Mouse (Mus musculus) G1E (cell line): ENCODE results near the gene Szrd1. TPM values are rescaled to one million over a fixed set of nuclear protein-coding genes. Genes with fewer than 3 reads are reported as not detected.
A peak's percentile ranks its signal among the peaks of the same experiment; 100 is the strongest.

Source experiments
- ATAC-seq: 2 replicates; pipeline ENCODE4 v1.8.0; 2016; ENCODE audit warnings: mild to moderate bottlenecking; ENCODE audit not compliant: insufficient number of reproducible peaks, poor library complexity, low FRiP score, severe bottlenecking; ENCODE audit errors: extremely low read depth
- DNase-seq: peaks from one replicate; pipeline ENCODE4 v3.0.0; 2012; ENCODE audit warnings: low spot score
- H3K27me3 ChIP-seq: 2 replicates; pipeline ENCODE4 v1.6.1; 2012; ENCODE audit warnings: mild to moderate bottlenecking, low read length, inconsistent platforms; ENCODE audit not compliant: insufficient read depth
- H3K36me3 ChIP-seq: replicated peaks from 2 replicates; pipeline ENCODE3; 2012; ENCODE audit warnings: mild to moderate bottlenecking, inconsistent platforms
- H3K4me1 ChIP-seq: 2 replicates; pipeline ENCODE4 v1.6.1; 2012; ENCODE audit warnings: low read depth, low read length, inconsistent platforms, mixed read lengths; ENCODE audit not compliant: insufficient read depth
- H3K4me3 ChIP-seq: 2 replicates; pipeline ENCODE4 v1.5.1; 2012; ENCODE audit warnings: low read depth, mild to moderate bottlenecking, inconsistent platforms, low read length, moderate library complexity, mixed read lengths
- H3K9me3 ChIP-seq: replicated peaks from 2 replicates; pipeline ENCODE4 v1.6.1; 2012; ENCODE audit warnings: inconsistent platforms
- CTCF ChIP-seq: IDR thresholded peaks from 2 replicates; pipeline ENCODE4 v1.5.1; 2012; ENCODE audit warnings: low read depth, low read length, inconsistent platforms, mixed read lengths
- GATA1 ChIP-seq: IDR thresholded peaks from 2 replicates; pipeline ENCODE4 v1.6.1; 2012; ENCODE audit warnings: borderline replicate concordance, low read length, inconsistent platforms, mixed read lengths
- GATA2 ChIP-seq: IDR thresholded peaks from 2 replicates; pipeline ENCODE4 v1.6.1; 2012; ENCODE audit warnings: low read depth, low read length, inconsistent platforms, borderline replicate concordance
- POLR2AphosphoS5 ChIP-seq: IDR thresholded peaks from 2 replicates; pipeline ENCODE4 v1.6.1; 2012; ENCODE audit warnings: low read depth, low read length, inconsistent platforms; ENCODE audit not compliant: insufficient replicate concordance
- TAL1 ChIP-seq: conservative IDR thresholded peaks from 2 replicates; pipeline ENCODE4 v1.6.1; 2012; ENCODE audit warnings: low read depth, low read length, inconsistent platforms, mixed read lengths
- polyA plus RNA-seq: library from polyadenylated mRNA; stranded (reverse); fragments of >175 nt; gene quantifications from 2 replicates; pipeline ENCODE4 v1.2.3, GENCODE M21; 2012
- total RNA-seq, 2 experiments: library from RNA; stranded (forward) in 1 of 2; stranded (reverse) in 1 of 2; fragments of 200-1000 nt in 1 of 2; fragments of >200 nt in 1 of 2; fragmentation: Nextera tagmentation in 1 of 2; gene quantifications; 2 replicates each; pipeline ENCODE4 v1.2.3; 2014 to 2017

Gene Szrd1
- total RNA-seq (2014; fragmentation: Nextera tagmentation): 54.3 and 64.5 TPM in 2 replicates
- 36.7 and 37.2 TPM in 2 replicates for total RNA-seq (2017)
- 150 and 161 TPM in 2 replicates for polyA plus RNA-seq

DNA sequence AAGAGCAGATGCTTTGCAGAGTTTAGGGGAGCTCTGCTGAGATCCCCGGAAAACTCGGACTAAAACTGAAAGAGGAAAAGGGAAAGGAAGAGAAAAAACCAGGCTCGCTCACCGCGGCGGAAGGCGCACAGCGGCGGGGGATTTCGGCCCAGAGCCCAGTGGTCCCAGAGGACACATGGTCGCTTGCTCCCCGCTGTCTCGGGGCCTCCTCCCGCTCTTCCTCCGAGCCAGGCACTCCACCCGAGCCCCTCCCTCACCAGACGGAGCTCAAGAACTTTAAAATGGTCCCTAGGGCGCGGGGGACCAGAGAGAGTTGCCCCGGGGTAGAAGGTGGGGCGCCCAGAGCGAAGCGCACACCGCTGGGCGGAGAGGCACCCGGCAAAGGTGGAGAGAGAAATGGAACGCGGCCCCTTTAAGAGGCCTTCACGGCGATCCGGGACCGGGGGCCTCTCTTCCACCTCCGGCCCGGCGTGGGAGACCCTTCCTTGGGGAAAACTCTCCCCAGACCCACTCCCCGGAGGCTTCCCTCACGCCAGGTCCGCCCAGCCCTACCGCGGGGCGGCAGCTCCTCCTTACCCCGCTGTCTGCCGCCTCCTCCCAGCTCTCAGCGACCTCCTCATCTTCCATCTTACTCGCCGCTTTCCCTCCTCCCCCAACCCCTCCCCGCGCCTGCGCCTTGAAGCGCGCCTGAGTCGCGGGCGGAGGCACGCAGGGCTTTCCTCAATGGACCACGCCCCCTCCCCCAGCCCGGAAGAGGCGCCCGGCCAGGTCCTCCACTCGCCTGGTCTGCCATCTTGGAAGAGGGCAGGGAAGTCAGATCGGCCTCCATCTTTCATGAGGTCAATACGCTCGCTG is at the start of gene Szrd1:
Gene Szrd1 (minus strand): TSS at position 660 of the 855 bp plus-strand sequence.
- Histone ChIP-seq H3K27me3 (no peaks in the 10 kb centered on the region), H3K4me1 (peaks cover 44% of the 10 kb centered on the region), H3K4me3 (peak within 1 kb of the TSS; percentile 82), H3K9me3 (no peaks in the 10 kb centered on the region), H3K36me3 (peaks cover 35% of the 10 kb centered on the region)
- TF ChIP-seq GATA1: no peak
- no peak for TF ChIP-seq CTCF
- no peak for TF ChIP-seq GATA2
- TF ChIP-seq TAL1: no peak
- no peak for TF ChIP-seq POLR2AphosphoS5
- peak; percentile 79 for DNase-seq
- ATAC-seq: peak; percentile 95

DNA sequence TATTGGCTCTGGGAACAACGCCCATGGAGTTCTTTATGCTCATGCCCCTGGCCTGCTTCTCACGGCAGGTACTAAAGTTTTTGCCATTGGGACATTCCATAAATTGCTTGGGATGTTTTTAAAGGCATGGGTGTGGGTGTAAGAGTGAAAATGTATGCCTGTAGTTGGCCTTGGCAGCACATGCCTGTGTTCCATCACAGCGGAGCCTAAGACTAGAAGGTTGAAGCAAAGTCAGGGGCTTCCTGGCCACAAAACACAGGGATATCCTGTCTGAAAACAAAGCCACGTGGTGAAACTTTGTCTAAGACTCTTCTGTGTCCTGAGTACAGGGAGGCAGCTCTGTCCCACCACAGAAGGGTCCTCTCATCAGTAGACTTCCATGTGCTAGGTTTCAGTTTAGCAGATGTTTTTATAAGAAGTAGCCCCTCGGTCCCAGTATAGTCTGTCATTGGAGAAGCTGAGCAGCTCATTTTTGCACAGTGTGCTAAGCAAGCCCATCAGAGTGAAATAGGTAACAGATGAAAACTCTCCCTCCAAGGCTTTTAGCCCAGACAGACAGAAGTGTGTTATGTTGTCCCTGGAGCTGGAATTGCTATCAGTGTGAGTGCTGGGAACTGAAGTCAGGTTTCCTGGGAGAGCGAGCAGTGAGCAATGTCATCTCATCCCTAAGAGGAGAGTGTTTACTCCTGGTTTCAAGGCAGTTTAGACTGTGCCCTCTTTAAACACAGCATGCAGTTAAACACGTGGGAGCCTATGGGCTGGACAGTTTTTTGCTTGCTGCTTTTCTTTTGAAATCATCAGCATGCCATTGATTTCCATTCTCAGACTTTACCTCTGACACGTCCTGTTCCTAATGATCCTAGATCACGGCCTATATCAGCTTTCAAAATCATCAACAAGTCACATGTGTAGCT is 47.6 kb upstream of the Szrd1 start:
- Histone ChIP-seq H3K27me3 (no peaks in the 10 kb centered on the region), H3K4me1 (0 out of 2 replicates have a peak, but pooled peaks cover 4% of the 10 kb centered on the region), H3K36me3 (peaks cover 88% of the 10 kb centered on the region), H3K9me3 (no peaks in the 10 kb centered on the region), H3K4me3 (no peak overlapping the region)
- TF ChIP-seq GATA1 (no peak), GATA2 (no peak), CTCF (no peak), TAL1 (no peak), POLR2AphosphoS5 (no peak)
- DNase-seq (no peak), ATAC-seq (no peak)

GRCm38 (mm10) chr4:141184426-141184825 is 44.9 kb upstream of the Szrd1 start:
- no peaks in the 10 kb centered on the region for H3K9me3 ChIP-seq
- ATAC-seq (no peak), DNase-seq (no peak)
- H3K27me3 ChIP-seq: no peaks in the 10 kb centered on the region
- no peak for TF ChIP-seq POLR2AphosphoS5
- TF ChIP-seq GATA1: no peak
- TF ChIP-seq GATA2: no peak
- TF ChIP-seq CTCF: no peak
- TF ChIP-seq TAL1: no peak
- 0 out of 2 replicates have a peak, but pooled peaks cover 7% of the 10 kb centered on the region for H3K4me1 ChIP-seq
- H3K4me3 ChIP-seq: no peak overlapping the region
- peaks cover 88% of the 10 kb centered on the region for H3K36me3 ChIP-seq

DNA sequence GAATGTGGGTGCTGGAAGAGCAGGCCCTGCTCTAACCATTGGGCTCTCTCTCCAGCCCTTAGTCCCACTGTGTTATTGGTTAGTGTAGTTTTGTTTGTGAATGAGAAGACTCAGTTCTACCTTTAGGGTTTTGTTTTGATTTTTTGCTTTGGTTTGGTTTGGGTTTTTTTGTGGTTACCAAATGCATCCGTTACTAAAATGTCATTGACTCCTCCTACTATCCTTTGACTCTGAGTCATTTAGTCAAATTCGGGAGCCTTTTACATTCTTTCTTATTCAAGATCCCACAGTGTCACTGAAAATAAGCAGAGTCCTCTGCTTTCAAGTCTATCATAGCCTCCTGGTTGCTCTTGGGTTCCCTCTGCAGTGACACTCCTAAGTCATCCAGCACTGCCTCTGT is 44.4 kb upstream of the Szrd1 start:
- Histone ChIP-seq H3K4me1 (0 out of 2 replicates have a peak, but pooled peaks cover 6% of the 10 kb centered on the region), H3K36me3 (peaks cover 90% of the 10 kb centered on the region), H3K9me3 (no peaks in the 10 kb centered on the region), H3K27me3 (no peaks in the 10 kb centered on the region), H3K4me3 (no peak overlapping the region)
- TF ChIP-seq POLR2AphosphoS5: no peak
- TF ChIP-seq GATA1: no peak
- TF ChIP-seq GATA2: no peak
- no peak for TF ChIP-seq CTCF
- TF ChIP-seq TAL1: no peak
- ATAC-seq (no peak), DNase-seq (no peak)

DNA sequence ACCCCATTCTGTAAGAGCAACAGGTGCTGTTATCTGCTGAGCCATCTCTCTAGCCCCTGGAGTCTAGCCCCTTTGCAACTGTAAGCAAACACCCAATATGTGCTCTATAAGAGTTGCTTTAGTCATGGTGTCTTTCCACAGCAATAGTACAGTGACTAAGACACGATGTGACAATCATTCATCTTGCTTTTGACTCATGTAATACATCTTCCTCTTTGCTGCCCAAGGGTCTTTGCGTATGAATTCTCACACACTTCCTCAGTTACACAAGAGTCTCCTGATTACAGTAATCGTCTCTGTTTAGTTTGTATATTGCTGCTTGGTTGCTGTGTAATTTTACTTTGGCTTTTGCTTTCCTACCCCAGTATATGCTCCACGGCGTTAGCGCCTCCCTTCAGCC is 42.4 kb upstream of the Szrd1 start:
- Histone ChIP-seq H3K27me3 (no peaks in the 10 kb centered on the region), H3K4me1 (0 out of 2 replicates have a peak, but pooled peaks cover 2% of the 10 kb centered on the region), H3K4me3 (no peak overlapping the region), H3K36me3 (peaks cover 89% of the 10 kb centered on the region), H3K9me3 (no peaks in the 10 kb centered on the region)
- TF ChIP-seq GATA1 (no peak), POLR2AphosphoS5 (no peak), GATA2 (no peak), TAL1 (no peak), CTCF (no peak)
- no peak for ATAC-seq
- no peak for DNase-seq
